Mouse (Mus musculus) left cerebral cortex, adult 6 months (tissue): ENCODE measurements around the gene Atp6v1f. TPM values are rescaled to one million over a fixed set of nuclear protein-coding genes. Genes with fewer than 3 reads are reported as not detected.

ENCODE experiments used
- long read RNA-seq, 2 experiments: library from polyadenylated mRNA; unstranded; transcript quantifications; one replicate each; pipeline ENCODE4 v2.0.0; 2019 to 2020
- polyA plus RNA-seq: library from polyadenylated mRNA; unstranded; fragments of <200 nt; fragmentation: Nextera tagmentation; gene quantifications from 2 replicates; pipeline ENCODE4 v1.2.3, GENCODE M21; 2021

The Atp6v1f gene
- 835 and 900 TPM in 2 replicates for polyA plus RNA-seq
- long read RNA-seq, experiment 1, transcript Atp6v1f-201 (2 exons, 703 nt), result major isoform, 92 of 98 reads
- long read RNA-seq, experiment 1, partial matches to known transcripts, result 0 of 98 reads
- long read RNA-seq, experiment 1, other reads (novel, unspliced or antisense), result 6 of 98 reads
- long read RNA-seq, experiment 2, transcript Atp6v1f-201 (2 exons, 703 nt), result major isoform, 506 of 524 reads
- long read RNA-seq, experiment 2, partial matches to known transcripts, result 9 of 524 reads
- long read RNA-seq, experiment 2, other reads (novel, unspliced or antisense), result 9 of 524 reads

GRCm38 (mm10) chr6:29467583-29468354 is at the start of gene Atp6v1f:
TSS of gene Atp6v1f (plus strand) at chr6:29467718.

GRCm38 (mm10) chr6:29433038-29433803 is 34.3 kb upstream of the Atp6v1f start, which contains the start of gene Flnc:
TSS of gene Flnc (plus strand) at chr6:29433256.

DNA sequence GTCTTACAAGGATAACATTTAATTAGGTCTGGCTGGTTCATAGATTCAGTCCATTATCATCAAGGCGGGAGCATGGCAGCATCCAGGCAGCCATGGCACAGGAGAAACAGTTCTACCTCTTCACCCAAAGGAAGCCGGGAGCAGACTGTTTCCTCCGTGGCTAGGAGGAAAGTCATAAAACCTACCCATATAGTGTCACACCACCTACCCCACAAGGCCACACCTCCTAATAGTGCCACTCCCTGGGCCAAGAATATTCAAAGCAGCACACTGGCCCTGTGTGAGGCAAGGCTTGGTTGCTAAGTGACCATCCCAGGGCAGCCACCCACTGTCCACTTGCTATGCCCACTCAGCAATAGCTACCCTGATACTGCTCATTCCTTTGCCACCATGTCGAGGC is 3.6 kb downstream of the Atp6v1f start, which contains the start of gene Atp6v1fnb:
Gene Atp6v1fnb (plus strand): TSS at position 301 of the 400 bp plus-strand sequence.

DNA sequence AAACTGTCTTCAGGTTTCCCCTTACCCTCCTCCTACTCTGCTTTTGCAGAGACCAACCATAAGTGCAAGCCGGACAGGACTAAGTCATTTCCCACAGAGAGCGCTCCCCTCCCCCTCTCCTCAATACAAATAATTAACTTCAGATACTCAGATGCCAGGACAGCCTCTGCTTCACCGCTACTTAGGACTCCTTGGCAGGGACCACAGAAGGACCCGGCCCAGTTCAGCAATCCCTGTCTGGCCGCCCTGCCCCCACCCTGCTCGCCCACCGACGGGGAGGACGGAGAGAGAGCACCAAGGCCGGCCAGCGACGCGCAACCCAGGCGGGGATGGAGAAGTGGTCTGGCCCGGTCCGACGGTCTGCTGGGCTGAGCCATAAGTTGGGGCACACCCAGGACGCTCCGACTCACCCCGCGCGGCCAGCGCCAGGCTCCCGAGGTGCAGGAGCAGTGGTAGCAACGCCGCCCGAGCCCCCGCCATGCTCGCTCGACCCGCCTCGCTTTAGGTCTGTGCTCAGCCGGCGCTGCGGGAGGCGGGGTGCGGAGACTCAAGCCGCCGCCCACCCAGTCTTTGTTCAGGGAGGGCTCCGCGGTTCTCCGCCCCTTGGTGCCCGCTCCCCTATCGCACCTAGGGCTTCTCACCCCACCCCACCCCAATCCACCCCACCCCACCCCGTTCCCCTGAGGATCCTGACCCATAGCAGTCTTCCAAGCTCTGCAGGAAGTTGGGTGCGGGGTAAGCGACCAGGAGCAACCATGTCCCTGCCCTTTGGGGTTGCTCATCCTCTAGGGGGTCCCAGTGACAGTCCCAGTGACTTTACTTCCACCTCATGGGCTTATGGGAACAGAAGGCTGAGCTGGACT is 40.2 kb downstream of the Atp6v1f start, which contains the start of gene Kcp:
Gene Kcp (minus strand): TSS at position 506 of the 863 bp plus-strand sequence.

Other genes with a start within 250 kb of the Atp6v1f start
- 19.4 and 21.0 TPM in 2 replicates for gene Hilpda, start 195.2 kb upstream of the Atp6v1f start, polyA plus RNA-seq
- 0.31 and 0.34 TPM in 2 replicates for gene Fam71f2, start 188.1 kb upstream of the Atp6v1f start, polyA plus RNA-seq
- not detected in 2 replicates for gene Fam71f1, start 148.6 kb upstream of the Atp6v1f start, polyA plus RNA-seq
- gene Calu, start 119.6 kb upstream of the Atp6v1f start, polyA plus RNA-seq, result 26.4 and 32.2 TPM in 2 replicates
- gene Opn1sw, start 79.2 kb upstream of the Atp6v1f start, polyA plus RNA-seq, result 0.09 and 0.18 TPM in 2 replicates
- gene Ccdc136, start 71.4 kb upstream of the Atp6v1f start, polyA plus RNA-seq, result 26.1 and 97.9 TPM in 2 replicates
- gene Flnc, start 34.5 kb upstream of the Atp6v1f start, polyA plus RNA-seq, result 0.12 and 0.74 TPM in 2 replicates
- gene Atp6v1fnb, start 3.7 kb downstream of the Atp6v1f start, polyA plus RNA-seq, result not detected in 2 replicates
- 0.30 and 0.42 TPM in 2 replicates for gene Kcp, start 40.2 kb downstream of the Atp6v1f start, polyA plus RNA-seq
- gene Irf5, start 58.9 kb downstream of the Atp6v1f start, polyA plus RNA-seq, result 2.1 and 3.3 TPM in 2 replicates
- 22.8 and 35.0 TPM in 2 replicates for gene Tnpo3, start 142.2 kb downstream of the Atp6v1f start, polyA plus RNA-seq
- 2.6 and 14.3 TPM in 2 replicates for gene Tspan33, start 226.5 kb downstream of the Atp6v1f start, polyA plus RNA-seq